Mouse (Mus musculus): Measurements from ENCODE around the gene Odf4. TPM values are rescaled to one million over a fixed set of nuclear protein-coding genes. Genes with fewer than 3 reads are reported as not detected.

The Odf4 gene
- polyA plus RNA-seq, 1 experiment: 506 TPM

DNA sequence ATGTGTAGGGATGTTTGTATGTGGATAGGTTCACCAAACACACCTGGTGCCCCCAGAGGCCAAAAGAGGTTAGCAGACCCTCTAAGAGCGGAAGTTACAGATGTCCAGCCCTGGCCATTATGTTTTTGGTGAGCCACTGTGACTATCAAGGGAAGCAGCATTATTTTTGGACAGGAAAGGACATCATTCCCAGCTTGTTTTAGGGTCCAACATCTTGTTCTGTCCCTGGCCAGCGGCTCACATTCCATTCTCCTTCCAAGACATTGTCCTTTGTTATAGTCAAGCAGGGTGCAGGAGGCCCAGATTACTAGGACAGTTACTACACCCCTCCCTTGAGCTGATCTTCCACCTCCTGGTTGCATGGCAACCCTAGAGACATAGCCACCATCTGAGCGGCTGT lies 19.6 kb downstream of the Odf4 start:
- Histone ChIP-seq H3K27me3 (ENCODE audit: control insufficient read depth, insufficient read depth, low read length) (no peaks in the 10 kb centered on the region), H3K36me3 (ENCODE audit: control insufficient read depth, insufficient read depth, low read length) (peaks cover 5% of the 10 kb centered on the region), H3K27ac (ENCODE audit: control insufficient read depth, insufficient read depth, low read depth, low read length) (no peak overlapping the region), H3K4me1 (ENCODE audit: control insufficient read depth, insufficient read depth, low read length) (peaks cover 2% of the 10 kb centered on the region; the same call in 1 of the 2 replicates), H3K4me3 (ENCODE audit: control insufficient read depth, low read depth, low read length) (no peak overlapping the region; the same call in 1 of the 2 replicates)
- TF ChIP-seq POLR2A (IDR thresholded peaks at IDR 0.05; ENCODE audit: control insufficient read depth, low read depth, low read length) (no peak), CTCF (IDR thresholded peaks at IDR 0.05; ENCODE audit: control insufficient read depth, insufficient read depth, insufficient replicate concordance, low read depth, low read length) (no peak)

- Histone ChIP-seq H3K27ac (ENCODE audit: control insufficient read depth, insufficient read depth, low read depth, low read length) (no peak overlapping the region), H3K27me3 (ENCODE audit: control insufficient read depth, insufficient read depth, low read length) (no peaks in the 10 kb centered on the region), H3K4me3 (ENCODE audit: control insufficient read depth, low read depth, low read length) (0 out of 2 replicates have a peak overlapping the region, but pooled peaks have one; percentile 7), H3K36me3 (ENCODE audit: control insufficient read depth, insufficient read depth, low read length) (peaks cover 5% of the 10 kb centered on the region), H3K4me1 (ENCODE audit: control insufficient read depth, insufficient read depth, low read length) (peaks cover 2% of the 10 kb centered on the region; the same call in 1 of the 2 replicates)
- no peak for TF ChIP-seq POLR2A (IDR thresholded peaks at IDR 0.05; ENCODE audit: control insufficient read depth, low read depth, low read length)
- TF ChIP-seq CTCF (IDR thresholded peaks at IDR 0.05; ENCODE audit: control insufficient read depth, insufficient read depth, insufficient replicate concordance, low read depth, low read length): no peak
These were observed 20.5 kb downstream of the Odf4 start for GRCm38 (mm10) chr11:68906461-68906790.

GRCm38 (mm10) chr11:68905665-68906460 lies 21.0 kb downstream of the Odf4 start:
- no peak overlapping the region for H3K27ac ChIP-seq (ENCODE audit: control insufficient read depth, insufficient read depth, low read depth, low read length)
- TF ChIP-seq CTCF (IDR thresholded peaks at IDR 0.05; ENCODE audit: control insufficient read depth, insufficient read depth, insufficient replicate concordance, low read depth, low read length): no peak
- TF ChIP-seq POLR2A (IDR thresholded peaks at IDR 0.05; ENCODE audit: control insufficient read depth, low read depth, low read length): no peak
- no peak overlapping the region for H3K4me3 ChIP-seq (ENCODE audit: control insufficient read depth, low read depth, low read length)
- H3K36me3 ChIP-seq (ENCODE audit: control insufficient read depth, insufficient read depth, low read length): peaks cover 5% of the 10 kb centered on the region
- H3K4me1 ChIP-seq (ENCODE audit: control insufficient read depth, insufficient read depth, low read length): peaks cover 2% of the 10 kb centered on the region; the same call in 1 of the 2 replicates
- H3K27me3 ChIP-seq (ENCODE audit: control insufficient read depth, insufficient read depth, low read length): no peaks in the 10 kb centered on the region

GRCm38 (mm10) chr11:68905138-68905531 lies 21.7 kb downstream of the Odf4 start:
- Histone ChIP-seq H3K36me3 (ENCODE audit: control insufficient read depth, insufficient read depth, low read length) (peaks cover 5% of the 10 kb centered on the region), H3K27me3 (ENCODE audit: control insufficient read depth, insufficient read depth, low read length) (no peaks in the 10 kb centered on the region), H3K27ac (ENCODE audit: control insufficient read depth, insufficient read depth, low read depth, low read length) (no peak overlapping the region), H3K4me1 (ENCODE audit: control insufficient read depth, insufficient read depth, low read length) (peaks cover 2% of the 10 kb centered on the region; the same call in 1 of the 2 replicates), H3K4me3 (ENCODE audit: control insufficient read depth, low read depth, low read length) (no peak overlapping the region)
- TF ChIP-seq POLR2A (IDR thresholded peaks at IDR 0.05; ENCODE audit: control insufficient read depth, low read depth, low read length) (no peak), CTCF (IDR thresholded peaks at IDR 0.05; ENCODE audit: control insufficient read depth, insufficient read depth, insufficient replicate concordance, low read depth, low read length) (no peak)

- no peak overlapping the region for H3K4me3 ChIP-seq (ENCODE audit: control insufficient read depth, low read depth, low read length)
These were observed 22.3 kb downstream of the Odf4 start for GRCm38 (mm10) chr11:68904375-68905137.

GRCm38 (mm10) chr11:68903775-68904174 lies 23.1 kb downstream of the Odf4 start:
- peaks cover 5% of the 10 kb centered on the region for H3K36me3 ChIP-seq (ENCODE audit: control insufficient read depth, insufficient read depth, low read length)
- H3K4me1 ChIP-seq (ENCODE audit: control insufficient read depth, insufficient read depth, low read length): peaks cover 2% of the 10 kb centered on the region; the same call in 1 of the 2 replicates
- no peak for TF ChIP-seq CTCF (IDR thresholded peaks at IDR 0.05; ENCODE audit: control insufficient read depth, insufficient read depth, insufficient replicate concordance, low read depth, low read length)
- TF ChIP-seq POLR2A (IDR thresholded peaks at IDR 0.05; ENCODE audit: control insufficient read depth, low read depth, low read length): no peak
- H3K27me3 ChIP-seq (ENCODE audit: control insufficient read depth, insufficient read depth, low read length): no peaks in the 10 kb centered on the region
- H3K27ac ChIP-seq (ENCODE audit: control insufficient read depth, insufficient read depth, low read depth, low read length): no peak overlapping the region
- H3K4me3 ChIP-seq (ENCODE audit: control insufficient read depth, low read depth, low read length): no peak overlapping the region

More at GRCm38 (mm10) chr11:68904375-68905137, 22.3 kb downstream of the Odf4 start:
- no peaks in the 10 kb centered on the region for H3K27me3 ChIP-seq (ENCODE audit: control insufficient read depth, insufficient read depth, low read length)
- no peak for TF ChIP-seq CTCF (IDR thresholded peaks at IDR 0.05; ENCODE audit: control insufficient read depth, insufficient read depth, insufficient replicate concordance, low read depth, low read length)
- no peak for TF ChIP-seq POLR2A (IDR thresholded peaks at IDR 0.05; ENCODE audit: control insufficient read depth, low read depth, low read length)
- peaks cover 2% of the 10 kb centered on the region; the same call in 1 of the 2 replicates for H3K4me1 ChIP-seq (ENCODE audit: control insufficient read depth, insufficient read depth, low read length)
- H3K27ac ChIP-seq (ENCODE audit: control insufficient read depth, insufficient read depth, low read depth, low read length): no peak overlapping the region
- H3K36me3 ChIP-seq (ENCODE audit: control insufficient read depth, insufficient read depth, low read length): peaks cover 5% of the 10 kb centered on the region

GRCm38 (mm10) chr11:68902823-68903222 lies 24.1 kb downstream of the Odf4 start:
- Histone ChIP-seq H3K4me1 (ENCODE audit: control insufficient read depth, insufficient read depth, low read length) (peaks cover 2% of the 10 kb centered on the region; the same call in 1 of the 2 replicates), H3K36me3 (ENCODE audit: control insufficient read depth, insufficient read depth, low read length) (peaks cover 5% of the 10 kb centered on the region), H3K27ac (ENCODE audit: control insufficient read depth, insufficient read depth, low read depth, low read length) (no peak overlapping the region), H3K27me3 (ENCODE audit: control insufficient read depth, insufficient read depth, low read length) (no peaks in the 10 kb centered on the region), H3K4me3 (ENCODE audit: control insufficient read depth, low read depth, low read length) (0 out of 2 replicates have a peak overlapping the region, but pooled peaks have one; percentile 3)
- no peak for TF ChIP-seq CTCF (IDR thresholded peaks at IDR 0.05; ENCODE audit: control insufficient read depth, insufficient read depth, insufficient replicate concordance, low read depth, low read length)
- no peak for TF ChIP-seq POLR2A (IDR thresholded peaks at IDR 0.05; ENCODE audit: control insufficient read depth, low read depth, low read length)

All from testis, adult 2 months (tissue).